Mouse (Mus musculus) thymus, adult 18-20 months (tissue): ENCODE data around the gene Dram1.

Experiments
- DNase-seq, 2 experiments: peaks; one replicate each; pipeline ENCODE4 v3.0.0; 2022; ENCODE audit warnings: mixed read lengths in 2 of 2

The Dram1 gene

GRCm38 (mm10) chr10:88379013-88379885, at the start of gene Dram1, which contains the start of gene Gnptab:
Dram1 (minus strand) TSS chr10:88379080.
Gnptab (plus strand) TSS chr10:88379132.
- DNase-seq, result peak; percentile 73 to 80

- no peak for DNase-seq
Measured at GRCm38 (mm10) chr10:88427998-88428397, 49.1 kb upstream of the Dram1 start.

- DNase-seq, result no peak
Measured at GRCm38 (mm10) chr10:88426896-88427295, 48.0 kb upstream of the Dram1 start.

GRCm38 (mm10) chr10:88426158-88426816, 47.4 kb upstream of the Dram1 start:
- no peak for DNase-seq

- no peak for DNase-seq
Measured at GRCm38 (mm10) chr10:88420655-88421435, 42.0 kb upstream of the Dram1 start.

- DNase-seq, result no peak
Measured at GRCm38 (mm10) chr10:88420141-88420541, 41.3 kb upstream of the Dram1 start.

- DNase-seq, result no peak
Measured at GRCm38 (mm10) chr10:88417686-88418085, 38.8 kb upstream of the Dram1 start.

- no peak for DNase-seq
Measured at GRCm38 (mm10) chr10:88412290-88412995, 33.6 kb upstream of the Dram1 start.

- no peak for DNase-seq
Measured at GRCm38 (mm10) chr10:88409751-88410150, 30.9 kb upstream of the Dram1 start.

GRCm38 (mm10) chr10:88407875-88408631, 29.2 kb upstream of the Dram1 start:
- DNase-seq, result no peak

- no peak for DNase-seq
Measured at GRCm38 (mm10) chr10:88405812-88406211, 26.9 kb upstream of the Dram1 start.

- no peak for DNase-seq
Measured at GRCm38 (mm10) chr10:88404220-88404619, 25.3 kb upstream of the Dram1 start.

GRCm38 (mm10) chr10:88403021-88403420, 24.1 kb upstream of the Dram1 start:
- no peak for DNase-seq

- DNase-seq, result no peak
Measured at GRCm38 (mm10) chr10:88399271-88399670, 20.4 kb upstream of the Dram1 start.

- DNase-seq, result no peak
Measured at GRCm38 (mm10) chr10:88398668-88399243, 19.9 kb upstream of the Dram1 start.

GRCm38 (mm10) chr10:88392181-88392847, 13.4 kb upstream of the Dram1 start:
- no peak for DNase-seq

GRCm38 (mm10) chr10:88391495-88391894, 12.6 kb upstream of the Dram1 start:
- no peak for DNase-seq

GRCm38 (mm10) chr10:88390096-88390790, 11.4 kb upstream of the Dram1 start:
- DNase-seq, result peak in 1 of 2 experiments; percentile 25

GRCm38 (mm10) chr10:88389576-88389975, 10.7 kb upstream of the Dram1 start:
- peak; percentile 65 to 76 for DNase-seq

GRCm38 (mm10) chr10:88386251-88386650, 7.4 kb upstream of the Dram1 start:
- DNase-seq, result no peak
